Mouse (Mus musculus) lung, embryonic 15.5 days (tissue): ENCODE results near the gene Cldn11. TPM values are rescaled to one million over a fixed set of nuclear protein-coding genes. Genes with fewer than 3 reads are reported as not detected.

ENCODE experiments used
- ATAC-seq: fragments of 200-750 bp; cut with Nextera tagmentation; 2 replicates; pipeline ENCODE4 v1.8.0; 2017; ENCODE audit warnings: moderate number of reproducible peaks, borderline replicate concordance; ENCODE audit not compliant: low FRiP score, low TSS enrichment; ENCODE audit errors: extremely low read depth
- H3K27ac ChIP-seq: fragments of 300-500 bp; sonication (generic); 2 replicates; pipeline ENCODE4 v1.5.1; 2015; ENCODE audit warnings: moderate library complexity, mild to moderate bottlenecking, inconsistent platforms
- H3K27me3 ChIP-seq: fragments of 300-500 bp; sonication (generic); 2 replicates; pipeline ENCODE4 v1.6.1; 2015; ENCODE audit warnings: inconsistent platforms
- H3K36me3 ChIP-seq: fragments of 300-500 bp; sonication (generic); 2 replicates; pipeline ENCODE4 v1.6.1; 2015; ENCODE audit warnings: inconsistent platforms
- H3K4me1 ChIP-seq: fragments of 300-500 bp; sonication (generic); 2 replicates; pipeline ENCODE4 v1.6.1; 2015; ENCODE audit warnings: inconsistent platforms
- H3K4me2 ChIP-seq: fragments of 300-500 bp; sonication (generic); 2 replicates; pipeline ENCODE4 v1.6.1; 2015; ENCODE audit warnings: inconsistent platforms, mild to moderate bottlenecking, moderate library complexity
- H3K4me3 ChIP-seq: fragments of 300-500 bp; sonication (generic); 2 replicates; pipeline ENCODE4 v1.5.1; 2015; ENCODE audit warnings: mild to moderate bottlenecking, inconsistent platforms
- H3K9ac ChIP-seq: fragments of 300-500 bp; sonication (generic); 2 replicates; pipeline ENCODE4 v1.6.1; 2015; ENCODE audit warnings: inconsistent platforms
- H3K9me3 ChIP-seq: fragments of 300-500 bp; sonication (generic); 2 replicates; pipeline ENCODE4 v1.6.1; 2016; ENCODE audit warnings: inconsistent platforms
- WGBS: fragments of 180-500 bp; shearing (Covaris S2); methylation state at CpG from one replicate; pipeline ENCODE4 v1.1.7; 2015; 5-methylcytosine and 5-hydroxymethylcytosine counted together
- polyA plus RNA-seq: library from polyadenylated mRNA; unstranded; fragments of >200 nt; fragmentation: Nextera tagmentation; extraction: Ambion mirVana; gene quantifications from 2 replicates; pipeline ENCODE4 v1.2.1, GENCODE M21; 2015

Gene Cldn11
- polyA plus RNA-seq, 1 experiment from 2014 or later, result 5.6 TPM

DNA sequence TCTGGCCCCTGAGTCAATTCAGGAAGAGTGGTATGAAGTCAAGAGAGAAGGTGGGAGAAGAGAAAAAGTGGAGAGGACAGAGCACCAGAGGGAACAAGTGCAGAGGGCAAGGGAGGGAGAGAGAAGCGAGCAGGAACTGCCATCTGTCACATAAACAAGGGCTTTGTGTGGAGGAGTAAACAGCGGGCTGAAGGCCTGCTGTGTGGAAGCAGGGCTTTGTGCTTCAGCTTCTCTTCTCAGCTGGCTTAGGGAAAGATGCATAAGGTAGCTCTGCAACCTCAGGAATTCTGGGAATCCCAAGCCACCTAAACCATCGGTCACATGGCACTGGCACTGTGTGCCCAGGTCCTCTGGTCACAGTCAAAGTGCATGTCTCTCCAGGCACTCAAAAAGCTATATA is 64.1 kb downstream of the Cldn11 start:
- H3K4me1 ChIP-seq, result peaks cover 4% of the 10 kb centered on the region; the same call in 1 of the 2 replicates
- no peaks in the 10 kb centered on the region for H3K9me3 ChIP-seq
- no peak for ATAC-seq
- H3K4me3 ChIP-seq, result no peak overlapping the region
- H3K4me2 ChIP-seq, result no peak overlapping the region
- H3K36me3 ChIP-seq, result no peaks in the 10 kb centered on the region
- WGBS, result 34% methylated on average over 3 of the region's 3 CpGs
- no peaks in the 10 kb centered on the region for H3K27me3 ChIP-seq
- H3K27ac ChIP-seq, result no peak overlapping the region
- no peak overlapping the region for H3K9ac ChIP-seq

Other genes with a start within 250 kb of the Cldn11 start
- 6.1 and 7.3 TPM in 2 replicates for gene Phc3, start 180.5 kb upstream of the Cldn11 start, polyA plus RNA-seq
- gene Prkci, start 154.2 kb upstream of the Cldn11 start, polyA plus RNA-seq, result 53.0 and 53.9 TPM in 2 replicates
- 20.6 and 22.0 TPM in 2 replicates for gene Skil, start 54.9 kb upstream of the Cldn11 start, polyA plus RNA-seq
- gene Slc7a14, start 160.5 kb downstream of the Cldn11 start, polyA plus RNA-seq, result 0.11 and 0.27 TPM in 2 replicates